Mouse (Mus musculus) 3134 (cell line): Measurements from ENCODE around the gene Gm8356.
"Not testable (repeated sequence)": the region's sequence is repeated elsewhere in the genome, so short reads cannot be mapped to it uniquely, and the experiment has no call there.

ENCODE experiments used
- DNase-seq: peaks from one replicate; pipeline ENCODE4 v3.0.0-alpha.2; 2011; ENCODE audit warnings: low spot score; ENCODE audit not compliant: insufficient read length; ENCODE audit errors: extremely low read depth

Gm8356 gene

DNA sequence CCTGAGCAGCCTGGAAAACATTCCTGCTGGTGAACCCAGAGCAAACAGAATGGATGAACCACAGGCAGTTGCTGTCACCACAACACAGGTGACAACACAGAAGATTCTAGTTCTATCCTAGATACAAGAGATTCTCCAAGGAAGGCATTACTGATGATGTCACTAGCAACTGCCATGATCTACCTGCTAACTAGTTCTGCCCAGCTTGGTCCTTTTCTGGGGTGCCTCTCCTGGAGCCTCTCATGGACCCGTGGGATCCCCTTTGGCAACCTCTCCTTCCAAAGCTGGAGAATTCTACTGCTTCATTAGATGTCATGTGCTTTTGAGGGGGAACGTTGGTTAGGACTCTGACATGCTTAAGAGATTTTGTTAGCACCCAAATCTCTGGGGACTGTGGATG, at the start of gene Gm8356:
Gene Gm8356, minus strand, starts transcription at position 101 of the 400 bp plus-strand sequence.
- DNase-seq, result not testable (repeated sequence)

- DNase-seq, result not testable (repeated sequence)
Observed at GRCm38 (mm10) chr14:6486331-6486730, 50.8 kb downstream of the Gm8356 start.

- DNase-seq, result not testable (repeated sequence)
Observed at GRCm38 (mm10) chr14:6485541-6485940, 51.5 kb downstream of the Gm8356 start.

DNA sequence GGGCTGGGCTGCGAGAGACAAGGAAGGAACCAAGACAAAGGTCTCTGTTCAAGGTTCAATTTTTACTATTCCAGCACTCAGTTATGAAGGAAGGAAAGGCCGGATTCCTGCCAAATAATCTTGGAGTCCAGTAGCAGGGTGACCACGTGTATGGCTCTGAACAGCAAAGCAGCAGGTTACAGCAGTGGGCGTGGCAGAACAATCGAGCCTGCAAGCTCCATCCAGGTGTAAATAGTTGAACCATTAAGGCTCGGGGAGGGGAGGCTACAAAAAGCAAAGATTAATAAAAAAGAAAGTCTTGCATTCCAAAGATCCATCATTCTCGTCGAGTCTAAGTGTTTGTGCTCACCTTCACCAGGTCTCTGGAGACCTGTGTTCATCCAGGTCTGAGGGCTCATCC, 55.0 kb downstream of the Gm8356 start:
- not testable (repeated sequence) for DNase-seq
